Mouse (Mus musculus): ENCODE data around the gene Oaz1. TPM values are rescaled to one million over a fixed set of nuclear protein-coding genes. Genes with fewer than 3 reads are reported as not detected.

Oaz1 gene
- polyA plus RNA-seq, 1 experiment from 2014 or later: 1,173 TPM

DNA sequence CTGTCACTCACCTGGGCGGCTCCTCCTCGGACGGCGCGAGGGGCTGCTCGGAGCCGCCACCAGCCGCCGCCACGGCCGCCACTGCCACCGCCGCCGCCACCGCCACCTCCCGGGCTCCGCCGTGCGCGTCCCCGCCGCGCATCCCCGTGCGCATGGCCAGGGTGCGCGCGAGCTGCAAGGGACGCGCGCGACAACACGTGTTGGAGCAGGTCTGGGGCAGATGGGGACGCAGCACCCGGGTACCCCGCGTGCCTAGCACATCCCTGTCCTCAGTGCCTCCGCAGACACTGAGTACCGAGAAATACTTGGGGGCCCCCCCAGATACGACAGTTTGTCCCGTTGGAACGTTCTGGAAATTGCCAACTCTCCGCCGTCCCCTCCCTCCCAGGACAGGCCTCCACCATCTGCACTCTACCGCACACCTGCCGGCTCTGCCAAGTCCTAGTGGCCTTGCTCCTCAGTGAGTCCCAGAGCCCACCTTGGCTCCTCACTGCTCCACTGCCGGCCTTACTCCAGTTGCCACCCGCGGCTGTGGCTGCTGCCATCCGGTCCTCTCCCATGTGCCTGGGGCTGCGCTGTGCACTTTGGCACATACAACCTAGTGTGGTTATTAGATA is 17.6 kb downstream of the Oaz1 start, which contains the start of gene Lingo3:
TSS of gene Lingo3 (minus strand) at position 109 of the 617 bp plus-strand sequence.
- H3K9ac ChIP-seq: peak within 1 kb of the TSS; percentile 66
- ATAC-seq (ENCODE audit: low read depth): peak; percentile 10; the same call in 1 of the 2 replicates
- H3K36me3 ChIP-seq: no peaks in the 10 kb centered on the region
- H3K27me3 ChIP-seq: peaks cover 47% of the 10 kb centered on the region
- 4% methylated on average over 51 of the region's 51 CpGs for WGBS
- peak within 1 kb of the TSS; percentile 67 for H3K4me2 ChIP-seq
- H3K4me1 ChIP-seq (replicated peaks): peaks cover 13% of the 10 kb centered on the region
- H3K4me3 ChIP-seq: peak within 1 kb of the TSS; percentile 46
- no peak within 1 kb of the TSS for H3K27ac ChIP-seq (replicated peaks)
- H3K9me3 ChIP-seq: no peaks in the 10 kb centered on the region

GRCm38 (mm10) chr10:80845055-80845693 is 18.7 kb downstream of the Oaz1 start:
- no peak for ATAC-seq (ENCODE audit: low read depth)
- H3K4me2 ChIP-seq: no peak overlapping the region
- 68% methylated on average over 8 of the region's 8 CpGs for WGBS
- no peak overlapping the region for H3K4me3 ChIP-seq
- H3K9ac ChIP-seq: no peak overlapping the region
- H3K36me3 ChIP-seq: 0 out of 2 replicates have a peak, but pooled peaks cover 1% of the 10 kb centered on the region
- H3K4me1 ChIP-seq (replicated peaks): peaks cover 13% of the 10 kb centered on the region
- peaks cover 47% of the 10 kb centered on the region for H3K27me3 ChIP-seq
- H3K27ac ChIP-seq (replicated peaks): no peak overlapping the region
- no peaks in the 10 kb centered on the region for H3K9me3 ChIP-seq

DNA sequence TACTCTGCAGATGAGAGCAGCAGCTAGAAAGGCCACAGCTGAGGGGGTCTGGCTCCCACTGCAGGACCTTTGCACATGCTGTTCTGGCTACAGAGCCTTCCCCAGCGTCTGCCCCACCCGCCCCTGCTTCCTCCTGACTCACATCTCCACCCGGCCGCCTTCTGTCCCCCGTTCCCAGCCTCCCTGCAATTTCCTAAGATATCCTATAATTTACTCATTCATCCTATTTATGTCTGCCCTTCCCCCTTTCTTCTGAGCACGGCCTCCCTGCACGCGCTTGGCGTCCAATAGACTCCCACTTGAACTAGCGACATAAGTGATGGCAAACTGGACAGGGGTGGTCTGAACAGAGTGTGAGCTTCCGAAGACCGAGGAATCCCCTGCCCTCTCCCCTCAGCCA is 19.3 kb downstream of the Oaz1 start:
- Histone ChIP-seq H3K9ac (0 out of 2 replicates have a peak overlapping the region, but pooled peaks have one; percentile 3), H3K9me3 (no peaks in the 10 kb centered on the region), H3K4me3 (no peak overlapping the region), H3K4me1 (replicated peaks) (peaks cover 13% of the 10 kb centered on the region), H3K27ac (replicated peaks) (no peak overlapping the region), H3K27me3 (peaks cover 41% of the 10 kb centered on the region), H3K4me2 (no peak overlapping the region), H3K36me3 (0 out of 2 replicates have a peak, but pooled peaks cover 7% of the 10 kb centered on the region)
- 73% methylated on average over 12 of the region's 12 CpGs for WGBS
- no peak for ATAC-seq (ENCODE audit: low read depth)

DNA sequence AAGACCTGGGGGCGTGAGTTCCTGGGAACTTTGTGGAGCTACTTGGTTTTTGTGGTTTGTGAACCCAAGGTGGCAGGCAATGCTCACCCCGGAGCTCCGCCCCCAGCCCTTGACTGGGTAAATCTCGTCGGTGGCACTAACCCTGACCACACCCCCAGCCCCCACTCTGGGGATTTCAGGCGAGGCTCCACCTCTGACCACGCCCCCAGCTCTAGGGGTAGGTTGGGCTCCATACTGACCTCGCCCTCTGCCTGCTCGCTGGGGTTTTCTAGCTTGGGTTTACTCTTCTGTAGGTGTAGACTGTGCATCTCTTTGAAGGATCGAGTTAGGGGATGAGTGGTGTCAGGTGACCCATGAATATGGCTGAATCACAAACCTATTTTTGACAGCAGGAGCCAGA is 22.1 kb downstream of the Oaz1 start:
- 14% methylated on average over 10 of the region's 10 CpGs for WGBS
- Histone ChIP-seq H3K4me3 (no peak overlapping the region), H3K9ac (no peak overlapping the region), H3K4me2 (no peak overlapping the region), H3K27ac (replicated peaks) (no peak overlapping the region), H3K27me3 (peaks cover 24% of the 10 kb centered on the region), H3K4me1 (replicated peaks) (peaks cover 14% of the 10 kb centered on the region), H3K36me3 (peaks cover 33% of the 10 kb centered on the region), H3K9me3 (no peaks in the 10 kb centered on the region)
- ATAC-seq (ENCODE audit: low read depth): no peak

GRCm38 (mm10) chr10:80854913-80855748 is 28.7 kb downstream of the Oaz1 start, which contains the start of the genes Lsm7 and Sppl2b:
Gene Lsm7 (minus strand): TSS chr10:80855209.
Gene Sppl2b (plus strand): TSS chr10:80855275.
- peaks cover 49% of the 10 kb centered on the region for H3K4me1 ChIP-seq (replicated peaks)
- H3K27me3 ChIP-seq: no peaks in the 10 kb centered on the region
- peak within 1 kb of the TSS; percentile 65 for H3K27ac ChIP-seq (replicated peaks)
- peak within 1 kb of the TSS; percentile 76 for H3K4me3 ChIP-seq
- no peaks in the 10 kb centered on the region for H3K9me3 ChIP-seq
- peak within 1 kb of the TSS; percentile 99 for H3K4me2 ChIP-seq
- H3K9ac ChIP-seq: peak within 1 kb of the TSS; percentile 91
- under 1% methylated on average over 81 of the region's 81 CpGs for WGBS
- H3K36me3 ChIP-seq: peaks cover 34% of the 10 kb centered on the region
- ATAC-seq (ENCODE audit: low read depth): peak; percentile 77

DNA sequence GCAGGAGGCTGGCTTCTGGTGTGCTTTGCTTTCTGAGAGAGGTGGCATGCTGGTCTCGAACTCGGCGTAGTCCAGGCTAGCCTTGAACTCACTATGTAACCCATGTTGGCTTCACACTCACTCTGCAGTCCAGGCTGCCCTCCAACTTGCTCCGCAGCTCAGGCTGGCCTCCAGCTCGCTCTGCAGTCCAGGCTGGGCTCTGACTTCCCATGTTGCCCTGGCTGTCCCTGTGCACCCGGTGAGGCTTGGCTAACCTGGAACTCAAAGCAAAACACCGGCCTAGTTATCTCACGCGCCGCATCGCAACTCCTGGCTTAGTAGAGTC is 29.3 kb downstream of the Oaz1 start:
- Histone ChIP-seq H3K27me3 (no peaks in the 10 kb centered on the region), H3K9me3 (no peaks in the 10 kb centered on the region), H3K9ac (peak overlapping the region; percentile 91), H3K4me3 (peak overlapping the region; percentile 76), H3K27ac (replicated peaks) (no peak overlapping the region), H3K4me2 (peak overlapping the region; percentile 99), H3K4me1 (replicated peaks) (peaks cover 49% of the 10 kb centered on the region), H3K36me3 (peaks cover 28% of the 10 kb centered on the region)
- no peak for ATAC-seq (ENCODE audit: low read depth)
- 24% methylated on average over 11 of the region's 11 CpGs for WGBS

DNA sequence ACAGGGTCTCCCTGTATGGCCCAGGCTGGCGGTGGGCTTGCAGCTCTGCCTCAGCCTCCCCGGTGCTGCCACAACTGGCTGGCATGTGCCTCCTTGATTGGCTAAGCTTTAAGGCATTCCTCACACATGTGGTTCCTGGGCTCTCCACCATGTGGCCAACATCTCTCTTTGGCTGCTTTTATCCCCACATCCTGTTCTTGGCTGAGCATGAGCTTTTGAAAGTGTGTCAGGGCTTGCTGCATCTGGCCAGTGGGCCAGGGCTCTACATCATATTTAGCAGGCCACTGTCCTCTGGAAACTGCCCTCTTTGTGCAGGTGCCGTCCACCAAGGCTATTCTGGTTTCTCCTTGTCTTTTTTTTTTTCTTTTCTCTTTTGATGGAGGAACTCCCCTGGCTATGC is 29.8 kb downstream of the Oaz1 start:
- ATAC-seq (ENCODE audit: low read depth): no peak
- Histone ChIP-seq H3K27ac (replicated peaks) (no peak overlapping the region), H3K9ac (peak overlapping the region; percentile 91), H3K4me2 (peak overlapping the region; percentile 99), H3K27me3 (no peaks in the 10 kb centered on the region), H3K9me3 (no peaks in the 10 kb centered on the region), H3K4me3 (peak overlapping the region; percentile 76), H3K4me1 (replicated peaks) (peaks cover 49% of the 10 kb centered on the region), H3K36me3 (peaks cover 23% of the 10 kb centered on the region)
- WGBS: 61% methylated on average over 3 of the region's 3 CpGs

GRCm38 (mm10) chr10:80856908-80857307 is 30.5 kb downstream of the Oaz1 start:
- Histone ChIP-seq H3K36me3 (peaks cover 23% of the 10 kb centered on the region), H3K27me3 (no peaks in the 10 kb centered on the region), H3K9me3 (no peaks in the 10 kb centered on the region), H3K4me3 (peak overlapping the region; percentile 76; the same call in 1 of the 2 replicates), H3K4me1 (replicated peaks) (peaks cover 49% of the 10 kb centered on the region), H3K27ac (replicated peaks) (no peak overlapping the region), H3K4me2 (peak overlapping the region; percentile 99), H3K9ac (peak overlapping the region; percentile 91)
- no peak for ATAC-seq (ENCODE audit: low read depth)
- WGBS: 77% methylated on average over 5 of the region's 5 CpGs

DNA sequence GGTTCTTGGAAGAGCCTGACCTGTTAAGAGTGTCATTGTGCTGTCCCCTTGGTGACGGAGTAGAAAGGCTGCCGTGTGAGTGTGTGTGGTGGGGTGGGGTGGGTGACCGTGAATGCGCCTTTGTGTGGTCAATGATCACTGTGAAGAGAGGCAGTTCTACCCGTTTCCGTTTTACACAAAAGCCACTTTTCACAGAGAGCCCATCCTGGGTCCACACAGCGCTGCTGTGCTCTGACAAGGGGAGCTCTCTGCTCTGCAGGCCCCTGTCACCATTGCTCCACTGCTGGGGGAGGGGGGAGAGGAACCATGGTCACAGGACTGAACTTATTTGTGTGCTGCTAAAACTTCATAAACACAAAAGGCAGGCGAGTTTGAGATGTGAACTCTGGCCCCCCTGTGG is 30.9 kb downstream of the Oaz1 start:
- WGBS: 18% methylated on average over 8 of the region's 8 CpGs
- Histone ChIP-seq H3K27ac (replicated peaks) (peak overlapping the region; percentile 59), H3K4me2 (peak overlapping the region; percentile 99), H3K9ac (peak overlapping the region; percentile 91), H3K27me3 (no peaks in the 10 kb centered on the region), H3K4me1 (replicated peaks) (peaks cover 49% of the 10 kb centered on the region), H3K36me3 (peaks cover 23% of the 10 kb centered on the region), H3K9me3 (no peaks in the 10 kb centered on the region), H3K4me3 (no peak overlapping the region)
- ATAC-seq (ENCODE audit: low read depth): no peak

GRCm38 (mm10) chr10:80857848-80858247 is 31.4 kb downstream of the Oaz1 start:
- ATAC-seq (ENCODE audit: low read depth): no peak
- H3K9ac ChIP-seq: peak overlapping the region; percentile 91
- H3K36me3 ChIP-seq: peaks cover 25% of the 10 kb centered on the region

GRCm38 (mm10) chr10:80858350-80858935 is 32.0 kb downstream of the Oaz1 start:
- Histone ChIP-seq H3K27ac (replicated peaks) (no peak overlapping the region), H3K9me3 (no peaks in the 10 kb centered on the region), H3K9ac (no peak overlapping the region; the same call in 1 of the 2 replicates), H3K4me1 (replicated peaks) (peaks cover 45% of the 10 kb centered on the region), H3K4me3 (no peak overlapping the region), H3K4me2 (no peak overlapping the region), H3K27me3 (no peaks in the 10 kb centered on the region), H3K36me3 (peaks cover 25% of the 10 kb centered on the region)
- ATAC-seq (ENCODE audit: low read depth): no peak
- 86% methylated on average over 7 of the region's 7 CpGs for WGBS

More at GRCm38 (mm10) chr10:80857848-80858247, 31.4 kb downstream of the Oaz1 start:
- Histone ChIP-seq H3K4me1 (replicated peaks) (peaks cover 49% of the 10 kb centered on the region), H3K4me2 (peak overlapping the region; percentile 99), H3K4me3 (no peak overlapping the region), H3K27me3 (no peaks in the 10 kb centered on the region), H3K9me3 (no peaks in the 10 kb centered on the region), H3K27ac (replicated peaks) (peak overlapping the region; percentile 59)
- WGBS: 72% methylated on average over 3 of the region's 3 CpGs

All from neural tube, embryonic 13.5 days (tissue).